Mouse (Mus musculus) neural tube, embryonic 13.5 days (tissue): ENCODE results near the gene Clpsl2. TPM values are rescaled to one million over a fixed set of nuclear protein-coding genes. Genes with fewer than 3 reads are reported as not detected.
"Not testable (repeated sequence)": the region's sequence is repeated elsewhere in the genome, so short reads cannot be mapped to it uniquely, and the experiment has no call there.

Experiments
- ATAC-seq: fragments of 200-750 bp; cut with Nextera tagmentation; 2 replicates; pipeline ENCODE4 v1.8.0; 2017; ENCODE audit warnings: low read depth, mild to moderate bottlenecking, moderate TSS enrichment, moderate library complexity
- H3K27ac ChIP-seq: fragments of 300-500 bp; sonication (generic); replicated peaks from 2 replicates; pipeline ENCODE4 v1.5.1; 2015; ENCODE audit warnings: moderate library complexity, mild to moderate bottlenecking, inconsistent platforms
- H3K27me3 ChIP-seq: fragments of 300-500 bp; sonication (generic); 2 replicates; pipeline ENCODE4 v1.6.1; 2015; ENCODE audit warnings: mild to moderate bottlenecking, inconsistent platforms
- H3K36me3 ChIP-seq: fragments of 300-500 bp; sonication (generic); 2 replicates; pipeline ENCODE4 v1.6.1; 2015; ENCODE audit warnings: mild to moderate bottlenecking, inconsistent platforms
- H3K4me1 ChIP-seq: fragments of 300-500 bp; sonication (generic); replicated peaks from 2 replicates; pipeline ENCODE4 v1.6.1; 2015; ENCODE audit warnings: inconsistent platforms
- H3K4me2 ChIP-seq: fragments of 300-500 bp; sonication (generic); 2 replicates; pipeline ENCODE4 v1.6.1; 2015; ENCODE audit warnings: inconsistent platforms, mild to moderate bottlenecking, moderate library complexity
- H3K4me3 ChIP-seq: fragments of 300-500 bp; sonication (generic); 2 replicates; pipeline ENCODE4 v1.5.1; 2015; ENCODE audit warnings: mild to moderate bottlenecking, inconsistent platforms
- H3K9ac ChIP-seq: fragments of 300-500 bp; sonication (generic); 2 replicates; pipeline ENCODE4 v1.6.1; 2015; ENCODE audit warnings: moderate library complexity, mild to moderate bottlenecking, inconsistent platforms
- H3K9me3 ChIP-seq: fragments of 300-500 bp; sonication (generic); 2 replicates; pipeline ENCODE4 v1.6.1; 2016; ENCODE audit warnings: inconsistent platforms
- WGBS: fragments of 180-500 bp; shearing (Covaris S2); methylation state at CpG from one replicate; pipeline ENCODE4 v1.1.7; 2015; 5-methylcytosine and 5-hydroxymethylcytosine counted together
- polyA plus RNA-seq: library from polyadenylated mRNA; unstranded; fragments of >200 nt; fragmentation: Nextera tagmentation; extraction: Ambion mirVana; gene quantifications from 2 replicates; pipeline ENCODE4 v1.2.1, GENCODE M21; 2015

The Clpsl2 gene
- polyA plus RNA-seq, 1 experiment from 2014 or later, result not detected

- Histone ChIP-seq H3K9ac (no peak overlapping the region), H3K36me3 (no peaks in the 10 kb centered on the region), H3K27me3 (no peaks in the 10 kb centered on the region), H3K4me2 (no peak overlapping the region), H3K4me1 (no peaks in the 10 kb centered on the region), H3K4me3 (no peak overlapping the region), H3K9me3 (peaks cover 26% of the 10 kb centered on the region), H3K27ac (no peak overlapping the region)
- 52% methylated on average over 12 of the region's 12 CpGs for WGBS
- no peak for ATAC-seq
These were observed 11.3 kb upstream of the Clpsl2 start for GRCm38 (mm10) chr17:28537881-28538280.

GRCm38 (mm10) chr17:28546925-28547324 lies 2.3 kb upstream of the Clpsl2 start:
- Histone ChIP-seq H3K27ac (no peak overlapping the region), H3K27me3 (no peaks in the 10 kb centered on the region), H3K4me2 (no peak overlapping the region), H3K9ac (no peak overlapping the region), H3K36me3 (no peaks in the 10 kb centered on the region), H3K9me3 (peaks cover 1% of the 10 kb centered on the region), H3K4me3 (no peak overlapping the region), H3K4me1 (no peaks in the 10 kb centered on the region)
- no peak for ATAC-seq
- 81% methylated on average over 1 of the region's 1 CpGs for WGBS

GRCm38 (mm10) chr17:28548550-28548949 lies 661 bp upstream of the Clpsl2 start:
- no peaks in the 10 kb centered on the region for H3K27me3 ChIP-seq
- no peak overlapping the region for H3K9ac ChIP-seq
- WGBS, result 74% methylated on average over 11 of the region's 11 CpGs
- no peak overlapping the region for H3K4me3 ChIP-seq
- no peak overlapping the region for H3K4me2 ChIP-seq
- no peak for ATAC-seq
- H3K4me1 ChIP-seq, result peaks cover 9% of the 10 kb centered on the region; the same call in 1 of the 2 replicates
- no peaks in the 10 kb centered on the region for H3K36me3 ChIP-seq
- H3K27ac ChIP-seq, result no peak overlapping the region
- no peaks in the 10 kb centered on the region for H3K9me3 ChIP-seq

- Histone ChIP-seq H3K27me3 (no peaks in the 10 kb centered on the region), H3K4me2 (no peak overlapping the region), H3K4me1 (peaks cover 9% of the 10 kb centered on the region; the same call in 1 of the 2 replicates), H3K36me3 (no peaks in the 10 kb centered on the region), H3K9ac (no peak overlapping the region), H3K27ac (no peak overlapping the region), H3K4me3 (no peak overlapping the region), H3K9me3 (no peaks in the 10 kb centered on the region)
- ATAC-seq, result no peak; the same call in 1 of the 2 replicates
- WGBS, result 9% methylated on average over 14 of the region's 14 CpGs
These were observed 4.0 kb downstream of the Clpsl2 start for GRCm38 (mm10) chr17:28553040-28553793.

- not testable (repeated sequence) for H3K4me3 ChIP-seq, H3K9ac ChIP-seq, H3K9me3 ChIP-seq, H3K4me2 ChIP-seq, H3K27ac ChIP-seq, H3K27me3 ChIP-seq, H3K4me1 ChIP-seq, ATAC-seq, H3K36me3 ChIP-seq
- WGBS, result 92% methylated on average over 4 of the region's 4 CpGs
These were observed 4.8 kb downstream of the Clpsl2 start for GRCm38 (mm10) chr17:28554021-28554420.

- H3K36me3 ChIP-seq, result no peaks in the 10 kb centered on the region
- no peaks in the 10 kb centered on the region for H3K27me3 ChIP-seq
- no peak for ATAC-seq
- 57% methylated on average over 6 of the region's 6 CpGs for WGBS
- peaks cover 9% of the 10 kb centered on the region; the same call in 1 of the 2 replicates for H3K4me1 ChIP-seq
- no peak overlapping the region for H3K4me3 ChIP-seq
- H3K9me3 ChIP-seq, result no peaks in the 10 kb centered on the region
- no peak overlapping the region for H3K4me2 ChIP-seq
- no peak overlapping the region for H3K9ac ChIP-seq
- H3K27ac ChIP-seq, result no peak overlapping the region
These were observed 7.6 kb downstream of the Clpsl2 start for GRCm38 (mm10) chr17:28556635-28557396.

GRCm38 (mm10) chr17:28557772-28558171 lies 8.6 kb downstream of the Clpsl2 start:
- no peak overlapping the region for H3K27ac ChIP-seq
- no peak for ATAC-seq
- H3K9ac ChIP-seq, result no peak overlapping the region
- H3K36me3 ChIP-seq, result no peaks in the 10 kb centered on the region
- H3K4me1 ChIP-seq, result peaks cover 7% of the 10 kb centered on the region; the same call in 1 of the 2 replicates
- H3K4me3 ChIP-seq, result no peak overlapping the region
- 68% methylated on average over 6 of the region's 6 CpGs for WGBS
- no peaks in the 10 kb centered on the region for H3K9me3 ChIP-seq
- no peaks in the 10 kb centered on the region for H3K27me3 ChIP-seq
- no peak overlapping the region for H3K4me2 ChIP-seq

- Histone ChIP-seq H3K9me3 (no peaks in the 10 kb centered on the region), H3K4me3 (no peak within 1 kb of the TSS), H3K27me3 (no peaks in the 10 kb centered on the region), H3K9ac (no peak within 1 kb of the TSS), H3K4me1 (no peaks in the 10 kb centered on the region), H3K4me2 (no peak within 1 kb of the TSS), H3K27ac (no peak within 1 kb of the TSS), H3K36me3 (no peaks in the 10 kb centered on the region)
- WGBS, result 90% methylated on average over 4 of the region's 4 CpGs
- ATAC-seq, result no peak
These were observed 11.4 kb downstream of the Clpsl2 start, which contains the start of gene Clps for GRCm38 (mm10) chr17:28560598-28560997. Gene Clps, minus strand, starts transcription at chr17:28560766.

GRCm38 (mm10) chr17:28561613-28562012 lies 12.4 kb downstream of the Clpsl2 start:
- Histone ChIP-seq H3K4me1 (no peaks in the 10 kb centered on the region), H3K4me2 (no peak overlapping the region), H3K9ac (no peak overlapping the region), H3K27ac (no peak overlapping the region), H3K4me3 (no peak overlapping the region), H3K9me3 (no peaks in the 10 kb centered on the region), H3K36me3 (no peaks in the 10 kb centered on the region), H3K27me3 (no peaks in the 10 kb centered on the region)
- WGBS, result 57% methylated on average over 7 of the region's 7 CpGs
- no peak for ATAC-seq

- H3K27ac ChIP-seq, result no peak overlapping the region
- no peak overlapping the region for H3K9ac ChIP-seq
These were observed 16.0 kb downstream of the Clpsl2 start for GRCm38 (mm10) chr17:28565181-28565580.

GRCm38 (mm10) chr17:28567541-28567940 lies 18.3 kb downstream of the Clpsl2 start:
- no peaks in the 10 kb centered on the region for H3K36me3 ChIP-seq
- 40% methylated on average over 3 of the region's 3 CpGs for WGBS
- H3K4me1 ChIP-seq, result no peaks in the 10 kb centered on the region
- no peak overlapping the region for H3K27ac ChIP-seq
- no peak overlapping the region for H3K9ac ChIP-seq
- no peak overlapping the region for H3K4me2 ChIP-seq
- ATAC-seq, result no peak
- no peak overlapping the region for H3K4me3 ChIP-seq
- no peaks in the 10 kb centered on the region for H3K9me3 ChIP-seq
- H3K27me3 ChIP-seq, result no peaks in the 10 kb centered on the region

More at GRCm38 (mm10) chr17:28565181-28565580, 16.0 kb downstream of the Clpsl2 start:
- Histone ChIP-seq H3K4me3 (no peak overlapping the region), H3K4me2 (no peak overlapping the region), H3K9me3 (no peaks in the 10 kb centered on the region), H3K4me1 (no peaks in the 10 kb centered on the region), H3K36me3 (no peaks in the 10 kb centered on the region), H3K27me3 (no peaks in the 10 kb centered on the region)
- no peak for ATAC-seq

- H3K36me3 ChIP-seq, result no peaks in the 10 kb centered on the region
- no peak overlapping the region for H3K4me2 ChIP-seq
- H3K9me3 ChIP-seq, result no peaks in the 10 kb centered on the region
- H3K27ac ChIP-seq, result no peak overlapping the region
- no peak for ATAC-seq
- H3K4me3 ChIP-seq, result no peak overlapping the region
- peaks cover 10% of the 10 kb centered on the region for H3K4me1 ChIP-seq
- peaks cover 3% of the 10 kb centered on the region for H3K27me3 ChIP-seq
- H3K9ac ChIP-seq, result no peak overlapping the region
- 85% methylated on average over 3 of the region's 3 CpGs for WGBS
These were observed 22.7 kb downstream of the Clpsl2 start for GRCm38 (mm10) chr17:28571868-28572267.
